Mouse (Mus musculus): Measurements from ENCODE around the gene Clptm1. TPM values are rescaled to one million over a fixed set of nuclear protein-coding genes. Genes with fewer than 3 reads are reported as not detected.

Clptm1 gene
- polyA plus RNA-seq, 1 experiment from 2014 or later, result 92.6 TPM

- no peaks in the 10 kb centered on the region for H3K9me3 ChIP-seq
- H3K27ac ChIP-seq, result peak within 1 kb of the TSS; percentile 75
- peak; percentile 85 for ATAC-seq (ENCODE audit: insufficient number of reproducible peaks, insufficient read depth, low FRiP score, low TSS enrichment, low read depth)
- WGBS, result 1% methylated on average over 57 of the region's 57 CpGs
- no peaks in the 10 kb centered on the region for H3K27me3 ChIP-seq
- H3K4me2 ChIP-seq, result peak within 1 kb of the TSS; percentile 89
- peaks cover 41% of the 10 kb centered on the region for H3K36me3 ChIP-seq
- H3K4me1 ChIP-seq (replicated peaks), result peaks cover 14% of the 10 kb centered on the region
- peak within 1 kb of the TSS; percentile 94 for H3K9ac ChIP-seq (replicated peaks)
- H3K4me3 ChIP-seq (replicated peaks), result peak within 1 kb of the TSS; percentile 99
Observed at GRCm38 (mm10) chr7:19603849-19604605, 60.8 kb downstream of the Clptm1 start, which contains the start of gene Clasrp. TSS of gene Clasrp (minus strand) at chr7:19604486.

- H3K9me3 ChIP-seq, result no peaks in the 10 kb centered on the region
- peak overlapping the region; percentile 94; the same call in 1 of the 2 replicates for H3K9ac ChIP-seq (replicated peaks)
- no peaks in the 10 kb centered on the region for H3K27me3 ChIP-seq
- peaks cover 50% of the 10 kb centered on the region for H3K36me3 ChIP-seq
- no peak for ATAC-seq (ENCODE audit: insufficient number of reproducible peaks, insufficient read depth, low FRiP score, low TSS enrichment, low read depth)
- H3K4me3 ChIP-seq (replicated peaks), result peak overlapping the region; percentile 99
- peaks cover 14% of the 10 kb centered on the region for H3K4me1 ChIP-seq (replicated peaks)
- H3K27ac ChIP-seq, result no peak overlapping the region
- WGBS, result 81% methylated on average over 12 of the region's 12 CpGs
- H3K4me2 ChIP-seq, result peak overlapping the region; percentile 89
Observed at GRCm38 (mm10) chr7:19603055-19603454, 61.8 kb downstream of the Clptm1 start.

- no peak overlapping the region for H3K27ac ChIP-seq
Observed at GRCm38 (mm10) chr7:19600562-19600961, 64.3 kb downstream of the Clptm1 start.

GRCm38 (mm10) chr7:19593061-19593730 lies 71.6 kb downstream of the Clptm1 start:
- WGBS, result 90% methylated on average over 10 of the region's 10 CpGs
- Histone ChIP-seq H3K4me2 (no peak overlapping the region), H3K4me1 (replicated peaks) (no peaks in the 10 kb centered on the region), H3K9ac (replicated peaks) (0 out of 2 replicates have a peak overlapping the region, but pooled peaks have one; percentile 18), H3K27ac (no peak overlapping the region), H3K36me3 (peaks cover 99% of the 10 kb centered on the region), H3K4me3 (replicated peaks) (no peak overlapping the region), H3K9me3 (no peaks in the 10 kb centered on the region), H3K27me3 (no peaks in the 10 kb centered on the region)
- no peak for ATAC-seq (ENCODE audit: insufficient number of reproducible peaks, insufficient read depth, low FRiP score, low TSS enrichment, low read depth)

More at GRCm38 (mm10) chr7:19600562-19600961, 64.3 kb downstream of the Clptm1 start:
- H3K9ac ChIP-seq (replicated peaks), result no peak overlapping the region
- H3K4me3 ChIP-seq (replicated peaks), result no peak overlapping the region
- no peaks in the 10 kb centered on the region for H3K9me3 ChIP-seq
- peaks cover 14% of the 10 kb centered on the region for H3K4me1 ChIP-seq (replicated peaks)
- H3K4me2 ChIP-seq, result no peak overlapping the region
- ATAC-seq (ENCODE audit: insufficient number of reproducible peaks, insufficient read depth, low FRiP score, low TSS enrichment, low read depth), result no peak
- no peaks in the 10 kb centered on the region for H3K27me3 ChIP-seq
- peaks cover 75% of the 10 kb centered on the region for H3K36me3 ChIP-seq
- 75% methylated on average over 5 of the region's 5 CpGs for WGBS

- no peaks in the 10 kb centered on the region for H3K4me1 ChIP-seq (replicated peaks)
- no peaks in the 10 kb centered on the region for H3K9me3 ChIP-seq
- ATAC-seq (ENCODE audit: insufficient number of reproducible peaks, insufficient read depth, low FRiP score, low TSS enrichment, low read depth), result no peak
- H3K27me3 ChIP-seq, result no peaks in the 10 kb centered on the region
- H3K36me3 ChIP-seq, result peaks cover 100% of the 10 kb centered on the region
- no peak overlapping the region for H3K4me2 ChIP-seq
- no peak overlapping the region for H3K4me3 ChIP-seq (replicated peaks)
- WGBS, result 67% methylated on average over 3 of the region's 3 CpGs
- H3K9ac ChIP-seq (replicated peaks), result no peak overlapping the region
- H3K27ac ChIP-seq, result no peak overlapping the region
Observed at GRCm38 (mm10) chr7:19589917-19590316, 74.9 kb downstream of the Clptm1 start.

GRCm38 (mm10) chr7:19589207-19589606 lies 75.6 kb downstream of the Clptm1 start:
- H3K27ac ChIP-seq, result no peak overlapping the region
- no peaks in the 10 kb centered on the region for H3K9me3 ChIP-seq
- H3K4me1 ChIP-seq (replicated peaks), result no peaks in the 10 kb centered on the region
- H3K4me3 ChIP-seq (replicated peaks), result no peak overlapping the region
- H3K36me3 ChIP-seq, result peaks cover 100% of the 10 kb centered on the region
- H3K27me3 ChIP-seq, result no peaks in the 10 kb centered on the region
- no peak for ATAC-seq (ENCODE audit: insufficient number of reproducible peaks, insufficient read depth, low FRiP score, low TSS enrichment, low read depth)
- no peak overlapping the region for H3K4me2 ChIP-seq
- 61% methylated on average over 3 of the region's 3 CpGs for WGBS
- H3K9ac ChIP-seq (replicated peaks), result no peak overlapping the region

- Histone ChIP-seq H3K36me3 (peaks cover 99% of the 10 kb centered on the region), H3K27me3 (no peaks in the 10 kb centered on the region), H3K9me3 (no peaks in the 10 kb centered on the region), H3K4me1 (replicated peaks) (no peaks in the 10 kb centered on the region), H3K9ac (replicated peaks) (0 out of 2 replicates have a peak overlapping the region, but pooled peaks have one; percentile 3), H3K27ac (no peak overlapping the region), H3K4me2 (no peak overlapping the region), H3K4me3 (replicated peaks) (no peak overlapping the region)
- ATAC-seq (ENCODE audit: insufficient number of reproducible peaks, insufficient read depth, low FRiP score, low TSS enrichment, low read depth), result no peak
- 78% methylated on average over 46 of the region's 46 CpGs for whole genome bisulfite sequencing
Observed at GRCm38 (mm10) chr7:19586269-19586668, 78.6 kb downstream of the Clptm1 start.

Other genes with a start within 250 kb of the Clptm1 start
- gene Mark4, start 206.2 kb downstream of the Clptm1 start, polyA plus RNA-seq (2016; fragmentation: Nextera tagmentation; extraction: Ambion mirVana), result 13.5 and 13.6 TPM in 2 replicates
- gene Exoc3l2, start 201.7 kb downstream of the Clptm1 start, polyA plus RNA-seq (2016; fragmentation: Nextera tagmentation; extraction: Ambion mirVana), result 1.5 and 1.8 TPM in 2 replicates
- gene Bloc1s3, start 156.7 kb downstream of the Clptm1 start, polyA plus RNA-seq (2016; fragmentation: Nextera tagmentation; extraction: Ambion mirVana), result 3.6 and 4.1 TPM in 2 replicates
- gene Trappc6a, start 156.6 kb downstream of the Clptm1 start, polyA plus RNA-seq (2016; fragmentation: Nextera tagmentation; extraction: Ambion mirVana), result 79.4 and 80.0 TPM in 2 replicates
- 0.14 TPM in 1 of 2 replicates, not detected in the other for gene Nkpd1, start 147.2 kb downstream of the Clptm1 start, polyA plus RNA-seq (2016; fragmentation: Nextera tagmentation; extraction: Ambion mirVana)
- 33.2 and 39.7 TPM in 2 replicates for gene Ppp1r37, start 102.0 kb downstream of the Clptm1 start, polyA plus RNA-seq (2016; fragmentation: Nextera tagmentation; extraction: Ambion mirVana)
- 0.38 and 0.61 TPM in 2 replicates for gene Zfp296, start 87.7 kb downstream of the Clptm1 start, polyA plus RNA-seq (2016; fragmentation: Nextera tagmentation; extraction: Ambion mirVana)
- 167 and 170 TPM in 2 replicates for gene Gemin7, start 87.4 kb downstream of the Clptm1 start, polyA plus RNA-seq (2016; fragmentation: Nextera tagmentation; extraction: Ambion mirVana)
- gene Clasrp, start 60.5 kb downstream of the Clptm1 start, polyA plus RNA-seq (2016; fragmentation: Nextera tagmentation; extraction: Ambion mirVana), result 77.4 and 78.4 TPM in 2 replicates
- 5.8 and 7.3 TPM in 2 replicates for gene Relb, start 35.6 kb downstream of the Clptm1 start, polyA plus RNA-seq (2016; fragmentation: Nextera tagmentation; extraction: Ambion mirVana)
- gene Apoc2, start 12.9 kb upstream of the Clptm1 start, polyA plus RNA-seq (2016; fragmentation: Nextera tagmentation; extraction: Ambion mirVana), result 0.97 TPM in 1 of 2 replicates, not detected in the other
- gene Gm44805, start 16.4 kb upstream of the Clptm1 start, polyA plus RNA-seq (2016; fragmentation: Nextera tagmentation; extraction: Ambion mirVana), result not detected in 2 replicates
- gene Apoc4, start 16.4 kb upstream of the Clptm1 start, polyA plus RNA-seq (2016; fragmentation: Nextera tagmentation; extraction: Ambion mirVana), result not detected in 2 replicates
- gene Apoc1, start 27.6 kb upstream of the Clptm1 start, polyA plus RNA-seq (2016; fragmentation: Nextera tagmentation; extraction: Ambion mirVana), result 4.6 and 7.0 TPM in 2 replicates
- 114 and 131 TPM in 2 replicates for gene Apoe, start 34.2 kb upstream of the Clptm1 start, polyA plus RNA-seq (2016; fragmentation: Nextera tagmentation; extraction: Ambion mirVana)
- 166 and 174 TPM in 2 replicates for gene Tomm40, start 50.4 kb upstream of the Clptm1 start, polyA plus RNA-seq (2016; fragmentation: Nextera tagmentation; extraction: Ambion mirVana)
- gene Nectin2, start 85.5 kb upstream of the Clptm1 start, polyA plus RNA-seq (2016; fragmentation: Nextera tagmentation; extraction: Ambion mirVana), result 65.0 and 74.9 TPM in 2 replicates
- 59.7 and 63.3 TPM in 2 replicates for gene Bcam, start 106.0 kb upstream of the Clptm1 start, polyA plus RNA-seq (2016; fragmentation: Nextera tagmentation; extraction: Ambion mirVana)
- 2.8 and 3.1 TPM in 2 replicates for gene Cblc, start 131.8 kb upstream of the Clptm1 start, polyA plus RNA-seq (2016; fragmentation: Nextera tagmentation; extraction: Ambion mirVana)
- 0.54 and 0.82 TPM in 2 replicates for gene Bcl3, start 157.7 kb upstream of the Clptm1 start, polyA plus RNA-seq (2016; fragmentation: Nextera tagmentation; extraction: Ambion mirVana)
- gene Gm19345, start 187.0 kb upstream of the Clptm1 start, polyA plus RNA-seq (2016; fragmentation: Nextera tagmentation; extraction: Ambion mirVana), result 0.43 TPM in 1 of 2 replicates, not detected in the other
- gene Ceacam16, start 196.3 kb upstream of the Clptm1 start, polyA plus RNA-seq (2016; fragmentation: Nextera tagmentation; extraction: Ambion mirVana), result not detected in 2 replicates
- not detected in 2 replicates for gene Ceacam19, start 222.9 kb upstream of the Clptm1 start, polyA plus RNA-seq (2016; fragmentation: Nextera tagmentation; extraction: Ambion mirVana)

All from limb, embryonic 12.5 days (tissue).